8 mouse cellular contexts compared by ENCODE assay signal in the genomic region with DNA sequence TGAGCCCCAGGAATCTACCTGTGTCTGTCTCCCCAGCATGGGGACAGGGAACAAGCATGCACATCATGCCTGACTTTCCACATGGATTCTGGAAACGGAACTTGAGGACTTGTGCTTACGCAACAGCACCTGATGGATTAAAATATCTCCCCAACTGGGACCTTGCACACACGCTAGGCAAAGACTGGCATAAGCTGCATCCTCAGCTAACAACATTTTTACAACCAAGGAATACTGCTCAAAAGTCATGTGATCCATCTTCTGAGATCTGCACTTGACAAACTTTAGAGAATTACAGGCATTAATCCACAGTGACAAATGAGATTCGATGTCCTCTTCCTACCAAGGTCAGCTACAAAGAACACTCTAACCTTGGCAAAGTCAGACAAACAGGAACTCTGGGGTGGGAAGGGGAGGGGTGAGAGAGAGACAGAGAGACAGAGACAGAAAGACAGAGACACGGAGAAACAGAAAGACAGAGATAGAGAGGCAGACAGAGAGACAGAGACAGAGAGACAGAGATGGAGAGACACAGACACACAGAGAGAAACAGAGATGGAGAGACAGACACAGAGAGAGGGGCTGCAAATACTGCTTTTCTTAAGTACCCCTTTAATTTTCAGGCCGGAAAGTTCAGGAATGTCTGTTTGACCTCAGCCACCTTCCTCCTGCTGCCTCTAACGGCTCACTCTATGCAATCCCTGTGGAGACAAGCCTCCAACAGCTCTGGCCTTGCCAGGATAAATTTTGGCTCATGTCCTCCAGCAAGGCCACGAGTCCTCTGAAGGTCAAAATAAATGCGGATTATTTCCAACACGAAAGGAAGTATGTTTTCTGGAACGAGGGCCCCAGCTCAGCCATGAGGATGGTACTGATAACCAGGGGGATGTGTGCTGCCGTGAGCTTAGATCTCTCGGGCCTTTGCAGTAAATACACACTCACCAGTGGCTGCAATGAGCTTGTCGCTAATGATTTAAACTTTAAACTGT. TPM values are rescaled to one million over a fixed set of nuclear protein-coding genes. Genes with fewer than 3 reads are reported as not detected.
DNase-seq lines count a peak whose midpoint lies in the region; ATAC-seq lines count a peak whose summit lies in the region.

No protein-coding gene starts in this region.

- ATAC-seq in erythroblast, adult 5-6 weeks (replicated peaks; ENCODE audit: low FRiP score, poor library complexity, severe bottlenecking) = no peak
- no peak for ATAC-seq in kidney, embryonic 16.5 days (ENCODE audit: low FRiP score, low TSS enrichment)
- ATAC-seq in midbrain, embryonic 13.5 days = no peak

- no peak overlapping the region for H3K9ac ChIP-seq in kidney, embryonic 16.5 days (replicated peaks; ENCODE audit: low read length)
- H3K9ac ChIP-seq in midbrain, embryonic 13.5 days (replicated peaks) = no peak overlapping the region

- H3K36me3 ChIP-seq in erythroblast, embryonic 14.5 days (ENCODE audit: control insufficient read depth) = no peaks in the 10 kb centered on the region
- no peaks in the 10 kb centered on the region for H3K36me3 ChIP-seq in kidney, embryonic 16.5 days (ENCODE audit: insufficient read depth, low read length)
- no peaks in the 10 kb centered on the region for H3K36me3 ChIP-seq in midbrain, embryonic 13.5 days

- H3K27ac ChIP-seq in kidney, embryonic 16.5 days (ENCODE audit: low read length) = peak overlapping the region; percentile 77
- H3K27ac ChIP-seq in midbrain, embryonic 13.5 days = no peak overlapping the region

- peak; percentile 68 for DNase-seq in heart, adult 8-10 months (ENCODE audit: low spot score)
- peak; percentile 50 for DNase-seq in lung, postnatal 10 days
- no peak for DNase-seq in retina, embryonic 14.5 days (ENCODE audit: low spot score)
- DNase-seq in cerebellum, adult 8-10 months = no peak

- 51% methylated on average over 14 of the region's 14 CpGs for WGBS in kidney, embryonic 16.5 days
- WGBS in midbrain, embryonic 13.5 days = 79% methylated on average over 14 of the region's 14 CpGs

- H3K4me1 ChIP-seq in erythroblast, embryonic 14.5 days (ENCODE audit: control insufficient read depth) = peaks cover 91% of the 10 kb centered on the region
- peaks cover 62% of the 10 kb centered on the region for H3K4me1 ChIP-seq in kidney, embryonic 16.5 days (ENCODE audit: insufficient read depth, low read length)
- peaks cover 26% of the 10 kb centered on the region for H3K4me1 ChIP-seq in midbrain, embryonic 13.5 days (replicated peaks)

- no peak overlapping the region for H3K4me2 ChIP-seq in kidney, embryonic 16.5 days (replicated peaks; ENCODE audit: low read depth, low read length)
- H3K4me2 ChIP-seq in midbrain, embryonic 13.5 days (replicated peaks) = no peak overlapping the region

- H3K9me3 ChIP-seq in erythroblast, embryonic 14.5 days (ENCODE audit: control insufficient read depth, low read length) = no peaks in the 10 kb centered on the region
- no peaks in the 10 kb centered on the region for H3K9me3 ChIP-seq in kidney, embryonic 16.5 days (ENCODE audit: low read length)
- H3K9me3 ChIP-seq in midbrain, embryonic 13.5 days = no peaks in the 10 kb centered on the region

- H3K27me3 ChIP-seq in erythroblast, embryonic 14.5 days (ENCODE audit: control insufficient read depth) = no peaks in the 10 kb centered on the region
- H3K27me3 ChIP-seq in kidney, embryonic 16.5 days (ENCODE audit: insufficient read depth, low read length) = no peaks in the 10 kb centered on the region
- H3K27me3 ChIP-seq in midbrain, embryonic 13.5 days = peaks cover 7% of the 10 kb centered on the region; the same call in 1 of the 2 replicates

- H3K4me3 ChIP-seq in erythroblast, embryonic 14.5 days (replicated peaks) = peak overlapping the region; percentile 42
- H3K4me3 ChIP-seq in kidney, embryonic 16.5 days (ENCODE audit: low read length) = no peak overlapping the region
- no peak overlapping the region for H3K4me3 ChIP-seq in midbrain, embryonic 13.5 days (replicated peaks)

RNA-seq across cellular contexts. Expression of a gene that starts 55.8 kb away (rescaled TPM):
- polyA plus RNA-seq in erythroblast, embryonic 14.5 days (2012) = 0.03 and 0.06 TPM in 2 replicates
- 1.5 and 1.9 TPM in 2 replicates for total RNA-seq in erythroblast, adult 5-6 weeks (2015; ENCODE audit: low replicate concordance)
- total RNA-seq in erythroblast, adult 5-6 weeks (2017; ENCODE audit: low replicate concordance) = 2.2 and 2.6 TPM in 2 replicates
- 10 to 100 TPM; 38.5 to 48.2 (median 44.6) TPM for total RNA-seq in heart, adult 8-10 months (2022)
- polyA plus RNA-seq in kidney, embryonic 16.5 days (2015; fragmentation: Nextera tagmentation; extraction: Ambion mirVana) = 17.3 and 18.6 TPM in 2 replicates
- polyA plus RNA-seq in midbrain, embryonic 13.5 days (2015; fragmentation: Nextera tagmentation; extraction: Ambion mirVana) = 3.4 and 3.7 TPM in 2 replicates

Comparison
In these comparisons a context has a peak if more than half of its experiments do, and no peak if none do; other contexts are left out.
1. DNase-seq: peak in heart, adult 8-10 months (single experiment) and lung, postnatal 10 days (single experiment); none in retina, embryonic 14.5 days (single experiment) and cerebellum, adult 8-10 months (single experiment).